Mouse (Mus musculus) ES-Bruce4 (cell line): ENCODE data around the gene Arih2. TPM values are rescaled to one million over a fixed set of nuclear protein-coding genes. Genes with fewer than 3 reads are reported as not detected.

Source experiments
- H3K27ac ChIP-seq: 2 replicates; pipeline ENCODE4 v1.5.1; 2012; ENCODE audit warnings: low read length, inconsistent platforms; ENCODE audit not compliant: insufficient read depth
- H3K27me3 ChIP-seq: 2 replicates; pipeline ENCODE4 v1.6.1; 2012; ENCODE audit warnings: mild to moderate bottlenecking, low read length, inconsistent platforms; ENCODE audit not compliant: control insufficient read depth, poor library complexity, insufficient read depth, severe bottlenecking
- H3K36me3 ChIP-seq: 2 replicates; pipeline ENCODE4 v1.6.1; 2012; ENCODE audit warnings: inconsistent platforms, mild to moderate bottlenecking, low read length, moderate library complexity; ENCODE audit not compliant: control insufficient read depth, poor library complexity, insufficient read depth, severe bottlenecking
- H3K4me1 ChIP-seq: one replicate; pipeline ENCODE4 v1.8.1; 2011; ENCODE audit warnings: low read length; ENCODE audit not compliant: control insufficient read depth, insufficient read depth
- H3K4me3 ChIP-seq: 2 replicates; pipeline ENCODE4 v1.5.1; 2011; ENCODE audit warnings: low read depth, mild to moderate bottlenecking, low read length
- H3K9ac ChIP-seq: 2 replicates; pipeline ENCODE4 v1.6.1; 2012; ENCODE audit warnings: low read depth, mild to moderate bottlenecking, inconsistent platforms; ENCODE audit not compliant: poor library complexity, severe bottlenecking
- H3K9me3 ChIP-seq: replicated peaks from 2 replicates; pipeline ENCODE4 v1.6.1; 2012; ENCODE audit warnings: mild to moderate bottlenecking, low read length, inconsistent platforms; ENCODE audit not compliant: control insufficient read depth, poor library complexity, insufficient read depth, severe bottlenecking
- CTCF ChIP-seq: IDR thresholded peaks from one replicate; pipeline ENCODE4 v1.8.1; 2011; ENCODE audit warnings: low read depth, low read length
- EP300 ChIP-seq: IDR thresholded peaks from 2 replicates; pipeline ENCODE4 v1.6.1; 2011; ENCODE audit warnings: low read depth, low read length; ENCODE audit not compliant: insufficient read depth
- POLR2A ChIP-seq: IDR thresholded peaks from one replicate; pipeline ENCODE4 v1.8.1; 2011; ENCODE audit warnings: low read length; ENCODE audit not compliant: insufficient read depth
- polyA plus RNA-seq: library from polyadenylated mRNA; stranded (reverse); fragments of >200 nt; gene quantifications from 2 replicates; pipeline ENCODE4 v1.2.4, GENCODE M21; 2011; ENCODE audit warnings: low read depth; ENCODE audit not compliant: missing spikeins, insufficient read depth, insufficient read length

The Arih2 gene
- polyA plus RNA-seq, 1 experiment, result 131 TPM

GRCm38 (mm10) chr9:108571401-108571973 lies 77.7 kb downstream of the Arih2 start:
- H3K4me3 ChIP-seq, result no peak overlapping the region
- H3K36me3 ChIP-seq, result peaks cover 13% of the 10 kb centered on the region
- peaks cover 10% of the 10 kb centered on the region for H3K4me1 ChIP-seq
- H3K9me3 ChIP-seq, result no peaks in the 10 kb centered on the region
- no peak overlapping the region for H3K9ac ChIP-seq
- H3K27ac ChIP-seq, result no peak overlapping the region
- no peaks in the 10 kb centered on the region for H3K27me3 ChIP-seq
- no peak for TF ChIP-seq CTCF
- TF ChIP-seq EP300, result no peak
- no peak for TF ChIP-seq POLR2A

DNA sequence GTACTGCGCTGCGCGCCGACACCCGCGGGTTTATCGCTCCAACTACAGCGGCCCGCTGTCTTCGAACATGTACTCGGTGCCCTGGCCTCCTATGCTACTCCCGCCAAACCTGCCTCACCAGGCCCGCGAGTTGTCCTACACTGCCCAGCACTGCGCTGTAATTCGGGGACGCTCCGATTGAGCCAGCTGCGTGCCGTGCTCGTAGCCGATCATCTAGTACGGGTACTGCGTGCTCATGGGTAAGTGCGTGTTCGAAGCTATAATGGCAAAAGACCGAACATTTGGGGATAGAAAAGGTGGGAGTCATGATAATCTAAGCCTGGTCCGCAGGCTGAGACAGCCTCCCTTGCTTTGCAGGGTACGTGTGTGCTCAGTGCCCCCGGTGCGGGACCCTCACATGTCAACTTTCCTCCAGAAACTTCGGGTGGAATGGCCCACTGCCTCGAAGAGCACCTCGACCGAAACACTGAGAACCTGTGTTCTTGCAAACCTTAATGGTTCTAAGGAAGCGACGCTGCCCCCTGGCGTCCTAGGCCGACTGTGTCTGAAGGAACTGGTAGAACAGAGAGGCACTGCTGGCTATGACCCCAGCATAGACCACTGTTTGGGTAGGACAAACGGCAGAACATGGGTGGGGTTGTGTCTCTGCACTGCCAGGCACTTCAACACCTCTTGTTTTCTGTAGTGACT lies 78.8 kb downstream of the Arih2 start:
- no peaks in the 10 kb centered on the region for H3K9me3 ChIP-seq
- peak overlapping the region; percentile 43 for H3K9ac ChIP-seq
- peaks cover 15% of the 10 kb centered on the region for H3K36me3 ChIP-seq
- peaks cover 10% of the 10 kb centered on the region for H3K4me1 ChIP-seq
- peak overlapping the region; percentile 90 for H3K4me3 ChIP-seq
- no peaks in the 10 kb centered on the region for H3K27me3 ChIP-seq
- 0 out of 2 replicates have a peak overlapping the region, but pooled peaks have one; percentile 9 for H3K27ac ChIP-seq
- TF ChIP-seq EP300 (0 out of 2 replicates have a peak, but pooled peaks have one; percentile 19), CTCF (peak; percentile 77), POLR2A (no peak)

DNA sequence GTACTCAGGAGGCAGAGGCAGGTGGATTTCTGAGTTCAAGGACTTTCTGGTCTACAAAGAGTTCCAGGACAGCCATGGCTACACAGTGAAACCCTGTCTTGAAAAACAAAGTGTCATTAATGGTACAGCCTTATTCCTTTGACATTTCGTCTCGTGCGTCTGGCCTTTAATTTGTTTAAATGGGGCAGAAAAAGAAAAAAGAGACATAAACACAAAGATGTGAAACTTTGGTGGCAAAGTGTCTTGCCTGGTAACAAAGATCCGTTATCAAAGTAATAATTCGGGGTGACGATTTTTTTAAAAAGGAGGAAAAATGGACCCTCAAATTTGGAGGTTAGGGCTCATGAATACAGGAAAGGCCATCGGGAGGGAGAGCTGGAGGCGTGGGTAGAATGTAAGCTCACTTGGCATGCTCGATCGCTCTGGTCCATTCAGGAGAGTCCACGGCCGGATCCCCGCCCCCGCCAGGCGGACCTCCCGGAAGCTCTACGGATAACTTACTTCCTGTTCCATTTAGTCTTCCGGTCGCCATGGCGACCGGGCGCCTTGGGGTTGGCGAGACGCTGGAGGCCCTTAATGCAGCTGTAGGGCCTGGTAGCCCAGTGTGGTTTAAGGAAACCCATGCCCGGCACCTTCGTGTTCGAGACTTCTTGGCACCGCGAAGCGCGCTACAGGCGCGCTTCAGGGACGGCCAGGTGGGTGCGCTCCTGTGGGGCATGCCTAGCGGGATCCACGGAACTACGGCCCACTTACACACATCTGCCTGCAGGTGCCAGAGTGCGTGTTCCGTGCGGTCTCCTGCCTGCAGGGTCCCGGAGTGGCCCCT lies 79.6 kb downstream of the Arih2 start, which contains the start of gene Dalrd3:
Gene Dalrd3, plus strand, starts transcription at position 506 of the 826 bp plus-strand sequence.
- Histone ChIP-seq H3K9ac (peak within 1 kb of the TSS; percentile 69), H3K9me3 (no peaks in the 10 kb centered on the region), H3K36me3 (peaks cover 23% of the 10 kb centered on the region), H3K4me3 (peak within 1 kb of the TSS; percentile 90), H3K27ac (peak within 1 kb of the TSS; percentile 91; the same call in 1 of the 2 replicates), H3K27me3 (no peaks in the 10 kb centered on the region), H3K4me1 (peaks cover 10% of the 10 kb centered on the region)
- TF ChIP-seq POLR2A (no peak), CTCF (no peak), EP300 (no peak)

DNA sequence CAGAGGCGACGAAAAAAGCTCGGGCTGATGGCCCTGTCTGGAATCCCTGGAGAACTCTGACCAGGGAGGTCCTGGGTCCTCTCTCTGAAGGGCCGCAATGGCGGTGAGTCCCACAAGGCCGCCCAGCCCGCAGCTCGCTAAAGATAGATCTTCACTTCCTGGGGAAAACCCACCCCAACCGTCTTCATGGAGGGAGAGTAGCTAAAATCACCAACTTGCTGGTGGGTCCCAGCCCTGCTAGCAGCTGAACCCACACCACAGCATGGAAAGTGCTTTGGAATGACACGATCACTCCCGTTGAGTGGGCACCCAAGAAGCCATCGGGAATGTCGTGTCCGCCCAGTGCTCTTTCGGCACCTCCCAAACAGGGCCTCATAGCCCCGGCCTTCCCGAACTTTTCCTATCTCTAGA lies 80.7 kb downstream of the Arih2 start:
- Histone ChIP-seq H3K9ac (peak overlapping the region; percentile 69), H3K36me3 (peaks cover 34% of the 10 kb centered on the region), H3K27me3 (no peaks in the 10 kb centered on the region)

GRCm38 (mm10) chr9:108567931-108568419 lies 81.2 kb downstream of the Arih2 start:
- Histone ChIP-seq H3K9me3 (no peaks in the 10 kb centered on the region), H3K36me3 (peaks cover 37% of the 10 kb centered on the region), H3K4me1 (no peaks in the 10 kb centered on the region), H3K27ac (peak overlapping the region; percentile 91), H3K9ac (peak overlapping the region; percentile 69), H3K27me3 (no peaks in the 10 kb centered on the region), H3K4me3 (peak overlapping the region; percentile 77)
- TF ChIP-seq POLR2A (peak; percentile 7), CTCF (no peak), EP300 (peak; percentile 91)

More for the DNA sequence above, 80.7 kb downstream of the Arih2 start:
- no peak for TF ChIP-seq EP300
- TF ChIP-seq POLR2A, result no peak
- TF ChIP-seq CTCF, result no peak
- H3K9me3 ChIP-seq, result no peaks in the 10 kb centered on the region
- peak overlapping the region; percentile 77 for H3K4me3 ChIP-seq
- peaks cover 4% of the 10 kb centered on the region for H3K4me1 ChIP-seq
- peak overlapping the region; percentile 91 for H3K27ac ChIP-seq
